Mouse (Mus musculus) layer of hippocampus, postnatal 10 days (tissue): ENCODE results near the gene Map3k1. TPM values are rescaled to one million over a fixed set of nuclear protein-coding genes. Genes with fewer than 3 reads are reported as not detected.
"Not testable (repeated sequence)": the region's sequence is repeated elsewhere in the genome, so short reads cannot be mapped to it uniquely, and the experiment has no call there.

Source experiments
- DNase-seq, 2 experiments: peaks; one replicate each; pipeline ENCODE4 v3.0.0; 2021; ENCODE audit warnings: low spot score in 2 of 2
- total RNA-seq, 2 experiments: library from RNA; stranded (reverse); gene quantifications; 2 replicates each; pipeline ENCODE4 v1.2.3; 2021

Map3k1 gene
- total RNA-seq, 2 experiments from 2014 or later = 21.2 to 25.6 TPM

DNA sequence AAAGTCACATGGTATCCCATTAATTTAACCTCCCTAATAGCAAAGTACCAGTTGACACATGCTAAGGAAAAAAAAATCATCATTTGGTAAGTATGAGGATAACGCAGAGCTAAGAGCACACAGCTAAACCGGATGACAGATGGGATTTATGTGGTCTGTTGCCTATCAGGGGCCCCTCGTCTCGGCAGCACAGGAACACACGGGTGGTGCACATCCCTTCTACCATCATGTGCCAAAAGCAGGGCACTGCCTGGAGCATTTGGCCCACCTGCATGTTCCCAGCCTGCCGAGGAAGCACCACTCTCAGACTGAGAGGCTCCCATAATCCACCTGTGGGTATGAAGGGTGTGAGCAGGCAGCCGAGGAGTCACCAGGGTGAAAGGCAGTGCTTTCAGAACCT is 63.6 kb downstream of the Map3k1 start:
- no peak for DNase-seq

GRCm38 (mm10) chr13:111744233-111745000 is 64.4 kb downstream of the Map3k1 start:
- DNase-seq = no peak

DNA sequence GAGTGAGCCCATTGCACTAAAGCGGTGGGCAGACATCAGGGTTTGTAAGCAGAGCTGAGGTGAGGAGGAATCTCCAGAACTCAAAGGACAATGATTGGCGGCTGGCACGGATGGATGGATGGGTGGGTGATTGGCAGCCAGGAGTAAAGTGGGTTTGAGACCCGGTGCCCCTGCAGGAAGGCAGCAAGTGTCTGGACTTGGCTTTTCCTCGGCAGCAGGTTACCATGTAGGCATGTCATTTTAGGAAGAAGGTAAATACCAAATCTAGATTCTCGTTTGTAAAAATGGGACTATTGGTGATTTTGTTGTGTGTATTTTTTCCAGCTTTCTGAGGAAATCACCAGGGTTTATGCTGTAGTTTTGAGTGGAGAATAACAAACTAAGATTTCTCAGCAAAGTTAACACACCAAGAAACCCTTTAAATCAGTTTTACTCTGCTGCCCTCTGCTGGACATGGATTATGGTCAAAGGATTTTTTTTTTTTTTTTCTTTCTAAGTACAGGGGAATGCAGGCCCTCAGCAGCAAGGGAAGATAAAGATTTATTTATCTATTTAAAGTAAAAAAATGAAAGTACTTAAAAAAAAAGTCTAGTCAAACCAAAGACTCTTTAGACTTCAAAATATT is 66.7 kb downstream of the Map3k1 start:
- peak; percentile 48 to 64 for DNase-seq

DNA sequence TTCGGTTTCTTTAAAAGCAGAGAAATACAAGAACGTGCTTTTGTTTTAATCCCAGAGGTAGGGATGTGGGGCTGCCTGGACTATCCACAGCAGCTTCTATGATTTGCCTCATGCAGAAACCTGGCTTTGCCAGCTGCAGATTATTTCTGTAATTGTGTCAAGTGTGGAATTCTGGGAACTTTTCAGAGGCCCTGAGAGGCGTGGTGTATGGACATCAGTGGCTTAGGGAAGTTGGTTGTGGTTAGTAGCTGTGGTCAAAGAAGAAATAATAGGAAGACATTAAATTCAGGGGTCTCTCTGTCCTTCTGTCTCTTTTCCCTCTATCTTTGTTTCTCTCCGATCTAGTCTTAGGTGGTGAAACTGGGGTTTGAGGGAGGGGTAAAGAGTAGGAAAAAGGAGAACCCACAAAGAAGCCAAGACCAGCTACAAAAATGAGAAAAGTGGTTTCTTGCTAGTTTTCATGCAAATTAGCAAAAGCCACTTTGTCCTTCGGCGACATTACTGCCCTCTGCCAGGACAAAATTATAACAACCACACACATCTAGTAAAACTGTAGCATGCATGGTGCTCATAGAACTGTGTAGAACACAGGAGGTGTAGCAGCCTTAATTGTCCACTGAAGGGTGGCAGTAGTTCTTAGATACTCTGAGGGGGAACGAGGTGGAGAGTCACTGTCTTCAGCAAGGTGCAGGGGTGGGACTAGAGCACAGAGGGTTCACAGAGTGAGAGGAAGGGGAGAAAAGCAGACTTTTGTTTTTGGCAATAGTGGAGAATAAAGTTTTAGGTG is 67.4 kb downstream of the Map3k1 start:
- DNase-seq = no peak

DNA sequence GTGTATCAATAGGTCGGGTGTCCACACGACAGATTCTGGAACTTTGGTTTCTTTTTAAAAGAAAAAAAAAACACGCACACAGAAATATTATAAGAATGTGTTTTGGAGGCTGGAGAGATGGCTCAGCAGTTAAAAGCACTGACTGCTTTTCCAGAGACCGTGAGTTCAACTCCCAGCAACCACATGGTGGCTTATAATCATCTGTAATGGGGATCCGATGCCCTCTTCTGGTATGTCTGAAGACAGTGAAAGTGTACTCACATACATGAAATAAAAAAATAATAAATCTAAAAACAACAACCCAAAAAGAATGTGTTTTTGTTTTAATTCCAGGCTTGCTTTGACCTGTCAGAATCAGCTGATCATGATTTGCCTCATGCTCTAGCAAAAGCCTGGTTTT is 81.9 kb downstream of the Map3k1 start:
- DNase-seq = no peak

- DNase-seq = peak; percentile 91 to 93
Observed at GRCm38 (mm10) chr13:111725165-111726077, 83.4 kb downstream of the Map3k1 start.

- no peak for DNase-seq
Observed at GRCm38 (mm10) chr13:111724811-111725164, 84.0 kb downstream of the Map3k1 start.

GRCm38 (mm10) chr13:111719726-111720125 is 89.1 kb downstream of the Map3k1 start:
- DNase-seq = no peak

DNA sequence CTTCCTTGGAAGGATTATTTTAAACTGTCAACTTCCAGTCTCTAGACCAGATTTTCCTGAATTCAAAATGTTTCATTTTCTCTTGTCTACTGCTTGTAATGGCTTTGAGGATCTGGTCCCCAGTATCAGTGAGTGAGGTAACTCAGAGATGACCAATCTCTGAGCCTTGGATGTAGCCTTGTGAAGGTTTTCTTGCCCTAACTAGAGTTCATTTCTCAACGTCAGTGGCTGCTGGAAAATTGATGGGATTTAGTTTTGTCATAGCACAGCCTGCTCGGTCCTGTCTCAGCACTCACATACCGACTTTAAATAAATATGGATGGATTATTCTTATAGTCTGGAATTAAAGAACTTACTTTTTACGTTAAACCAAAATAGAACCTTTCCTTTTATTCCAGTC is 98.3 kb downstream of the Map3k1 start:
- DNase-seq = no peak

GRCm38 (mm10) chr13:111703952-111704351 is 104.8 kb downstream of the Map3k1 start:
- not testable (repeated sequence) for DNase-seq

- DNase-seq = no peak
Observed at GRCm38 (mm10) chr13:111703396-111703795, 105.4 kb downstream of the Map3k1 start.

Other genes starting within 250 kb of the Map3k1 start
- gene Gm10198, start 216.2 kb downstream of the Map3k1 start, total RNA-seq = not detected
- 10 to 100 TPM; 26.9 to 31.8 TPM for gene Mier3, start 128.0 kb downstream of the Map3k1 start, total RNA-seq